Mouse (Mus musculus) adrenal gland, postnatal 14 days (tissue): ENCODE measurements around the gene Rprd1b. TPM values are rescaled to one million over a fixed set of nuclear protein-coding genes. Genes with fewer than 3 reads are reported as not detected.

Experiments used
- DNase-seq: peaks from one replicate; pipeline ENCODE4 v3.0.0; 2021; ENCODE audit warnings: mixed read lengths
- total RNA-seq: library from RNA; stranded (reverse); gene quantifications from 2 replicates; pipeline ENCODE4 v1.2.3, GENCODE M21; 2021

Gene Rprd1b
- total RNA-seq, 1 experiment from 2014 or later = 31.5 TPM

DNA sequence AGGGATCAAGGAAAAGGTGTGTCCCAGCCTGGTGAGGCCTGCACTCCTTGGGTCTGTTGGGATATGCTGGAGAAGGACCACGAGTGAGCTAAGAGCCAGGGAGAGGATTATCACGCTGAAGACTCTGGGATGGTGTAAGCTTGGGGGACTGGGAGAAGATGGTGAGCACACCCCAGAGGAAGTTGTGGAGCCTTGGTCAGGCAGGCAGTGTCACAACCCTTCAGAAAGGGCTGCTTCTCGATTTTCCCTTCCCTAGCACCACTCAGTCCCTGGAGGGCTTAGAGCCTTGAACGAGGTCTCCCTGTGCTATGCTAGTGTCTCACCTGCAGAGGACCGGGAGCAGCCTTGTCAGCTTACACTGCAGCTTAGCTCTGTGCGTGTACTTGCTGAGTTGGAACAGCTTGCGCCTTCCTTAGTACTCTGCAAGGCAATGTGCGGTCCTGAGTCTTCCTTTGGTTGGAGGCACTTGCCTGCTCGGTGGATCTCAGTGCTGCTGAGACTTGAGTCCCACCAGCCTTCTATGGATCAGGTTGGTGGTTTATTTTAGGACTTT, 51.6 kb downstream of the Rprd1b start:
- no peak for DNase-seq

GRCm38 (mm10) chr2:158080622-158081241, 52.4 kb downstream of the Rprd1b start:
- no peak for DNase-seq

GRCm38 (mm10) chr2:158084486-158084885, 56.2 kb downstream of the Rprd1b start:
- DNase-seq = no peak

DNA sequence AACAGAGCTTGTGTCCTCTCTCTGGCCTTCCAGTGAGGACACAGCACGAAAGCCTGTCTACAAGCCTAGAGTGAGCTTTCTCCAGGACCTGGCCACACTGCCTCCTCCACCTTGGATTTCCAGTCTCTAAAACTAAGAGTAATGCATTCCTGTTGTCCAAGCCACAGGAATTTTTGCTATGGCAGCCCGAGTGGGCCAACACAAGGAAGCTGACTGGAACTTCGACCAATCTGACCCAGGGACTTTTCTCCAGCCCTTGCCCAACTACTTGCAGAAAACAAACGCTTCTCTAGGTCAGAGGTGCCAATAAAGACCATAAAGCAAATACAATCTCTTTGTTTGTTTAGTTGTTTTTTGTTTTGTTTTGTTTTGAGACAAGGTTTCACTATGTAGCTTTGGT, 61.8 kb downstream of the Rprd1b start:
- no peak for DNase-seq

GRCm38 (mm10) chr2:158093345-158093744, 65.0 kb downstream of the Rprd1b start:
- DNase-seq = peak; percentile 66

GRCm38 (mm10) chr2:158094300-158094699, 66.0 kb downstream of the Rprd1b start:
- no peak for DNase-seq

GRCm38 (mm10) chr2:158094846-158095245, 66.5 kb downstream of the Rprd1b start:
- DNase-seq = no peak

DNA sequence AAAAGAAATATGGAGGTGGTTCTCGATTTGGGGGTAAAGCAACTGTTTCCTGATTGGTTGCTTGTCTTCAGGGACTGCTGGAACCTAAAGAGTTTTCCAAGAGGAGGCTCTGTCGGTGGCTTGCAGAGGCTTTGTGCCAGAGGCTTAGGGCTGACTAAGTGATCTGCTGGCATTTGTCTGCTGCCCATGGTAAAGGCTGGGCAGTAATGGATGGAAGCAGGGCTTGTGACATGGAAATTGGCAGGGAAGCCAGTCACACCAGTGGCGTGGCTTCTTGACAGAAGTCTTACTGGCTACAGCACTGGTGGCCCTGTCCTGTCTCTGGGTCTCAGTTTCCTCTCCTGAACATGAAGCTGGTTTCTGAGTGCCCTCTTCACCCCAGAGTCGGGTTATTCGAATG, 68.8 kb downstream of the Rprd1b start:
- DNase-seq = no peak

GRCm38 (mm10) chr2:158098730-158099129, 70.4 kb downstream of the Rprd1b start:
- no peak for DNase-seq

DNA sequence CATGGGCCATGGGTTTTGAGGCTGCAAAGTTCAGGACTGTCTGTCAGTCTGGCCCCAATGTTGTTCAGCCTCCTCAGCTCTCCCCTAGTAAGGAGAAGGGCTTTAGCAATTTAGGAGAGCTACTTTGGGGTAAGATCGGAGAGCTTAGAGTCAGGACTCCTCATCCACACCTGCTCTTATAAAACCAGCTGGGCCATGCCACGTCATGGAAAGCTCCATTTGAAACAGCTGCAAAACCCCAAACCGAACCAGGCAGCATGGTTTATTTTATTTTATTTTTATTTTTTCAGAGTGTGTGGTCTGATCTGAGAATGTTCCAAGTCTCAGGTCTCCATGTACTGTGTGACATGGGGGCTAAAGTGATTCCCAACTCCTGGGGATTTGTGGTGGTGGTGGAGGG, 71.2 kb downstream of the Rprd1b start:
- no peak for DNase-seq

DNA sequence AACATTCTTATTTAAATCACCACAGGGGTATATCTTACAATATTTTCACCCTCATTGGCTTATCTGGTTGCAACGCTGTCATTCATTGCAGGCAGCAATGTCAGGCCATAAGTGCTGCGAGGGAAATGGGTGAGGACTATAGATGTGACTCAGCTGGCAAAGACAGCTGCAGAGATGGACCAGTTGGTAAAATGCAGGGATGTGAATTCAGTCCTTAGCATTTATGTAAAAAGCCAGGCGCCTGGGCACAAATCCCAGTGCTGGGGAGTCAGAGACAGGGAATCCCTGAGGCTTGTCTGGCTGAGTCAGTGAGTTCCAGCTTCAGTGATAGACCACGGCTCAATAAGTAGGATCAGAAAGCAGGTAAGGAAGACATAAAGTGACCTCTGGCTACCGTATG, 73.5 kb downstream of the Rprd1b start:
- no peak for DNase-seq

DNA sequence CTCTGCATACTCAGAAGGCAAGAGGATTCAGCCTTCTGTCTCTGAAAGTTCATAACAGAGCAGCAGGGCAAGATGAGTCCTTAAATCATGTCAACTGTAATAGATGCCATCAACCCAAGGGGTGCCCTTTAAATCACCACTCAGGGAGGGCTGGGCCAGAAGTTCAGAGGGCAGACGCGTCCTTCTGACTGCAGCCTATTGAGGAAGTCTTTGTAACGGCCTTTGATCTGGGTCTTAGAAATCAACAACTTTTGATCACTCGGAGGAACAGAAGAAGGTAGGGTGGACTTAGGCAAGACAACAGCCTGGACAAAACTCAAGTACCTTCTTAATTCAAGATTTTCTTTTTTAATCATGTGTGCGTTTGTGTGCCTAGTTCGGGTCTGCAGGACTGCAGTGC, 76.7 kb downstream of the Rprd1b start:
- DNase-seq = no peak

DNA sequence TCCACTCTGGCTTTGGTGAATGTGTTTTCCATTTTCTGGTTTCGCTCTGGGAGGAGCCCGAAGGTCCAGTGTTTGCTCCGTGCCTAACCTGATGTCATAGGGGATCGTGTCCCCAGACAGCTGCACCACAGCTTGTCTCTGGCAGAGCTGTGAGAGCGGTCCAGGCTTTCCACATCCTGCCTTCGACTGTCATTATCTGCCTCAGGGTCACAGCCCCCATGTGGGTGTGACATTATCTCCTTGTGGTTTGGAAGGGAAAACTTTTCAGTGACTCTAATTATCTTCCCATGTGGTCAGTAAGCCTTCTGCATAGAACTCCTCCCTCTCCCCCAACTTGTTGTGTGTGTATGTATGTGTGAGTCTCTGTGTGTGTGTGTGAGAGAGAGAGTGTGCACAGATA, 77.3 kb downstream of the Rprd1b start:
- DNase-seq = no peak

- DNase-seq = peak; percentile 73
These were observed 78.8 kb downstream of the Rprd1b start for GRCm38 (mm10) chr2:158106947-158107587.

DNA sequence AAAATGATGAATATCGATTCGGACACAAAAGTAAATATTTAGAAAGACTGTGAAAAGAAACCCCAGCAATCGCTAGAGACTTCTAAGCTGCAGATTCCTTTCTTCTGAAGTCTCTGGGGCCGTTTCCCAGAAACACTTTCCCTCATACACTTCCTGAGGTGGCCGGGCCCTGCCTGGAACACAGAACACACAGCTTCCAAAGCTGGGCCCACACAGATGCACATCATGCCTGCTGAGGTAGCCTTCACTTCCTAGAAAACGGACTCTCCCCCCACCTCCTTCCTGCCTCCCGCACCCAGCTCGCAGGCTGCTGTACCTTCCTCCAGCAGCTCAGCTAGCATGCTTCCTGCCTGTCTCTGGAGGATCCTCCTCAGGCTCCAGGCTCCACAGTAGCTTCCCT, 81.2 kb downstream of the Rprd1b start:
- DNase-seq = no peak

DNA sequence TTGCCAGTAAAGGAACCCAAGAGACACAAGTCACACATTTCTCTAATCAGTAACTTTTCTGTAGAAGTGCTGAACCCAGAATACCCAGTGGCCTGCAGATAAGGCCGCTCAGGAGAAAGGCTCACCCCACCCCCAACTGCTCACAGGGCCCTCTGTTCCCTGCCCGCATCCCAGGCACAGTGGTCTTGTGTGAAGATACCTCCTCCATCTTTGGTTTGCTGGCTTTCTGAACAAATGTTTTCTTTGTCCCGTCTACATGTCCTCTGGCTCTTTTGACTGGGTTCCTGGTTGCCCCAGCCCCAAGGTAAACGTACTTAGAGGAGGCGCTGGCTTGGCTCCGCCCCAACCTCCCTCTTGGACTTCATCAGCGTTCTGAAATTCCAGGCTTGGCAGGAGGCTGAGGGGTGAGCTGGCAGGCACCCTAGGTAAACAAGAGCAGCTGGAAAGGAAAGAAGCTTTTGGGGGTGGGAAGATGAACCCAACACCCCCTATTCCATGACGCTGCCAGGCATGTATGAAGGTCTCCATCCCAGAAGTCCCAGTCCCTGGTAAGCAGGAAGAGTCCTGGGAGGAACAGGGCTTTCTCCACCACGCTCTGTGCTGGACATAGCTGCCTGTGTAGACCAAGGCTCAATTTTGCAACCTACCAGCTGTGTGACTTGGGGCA, 85.4 kb downstream of the Rprd1b start:
- DNase-seq = peak; percentile 81

DNA sequence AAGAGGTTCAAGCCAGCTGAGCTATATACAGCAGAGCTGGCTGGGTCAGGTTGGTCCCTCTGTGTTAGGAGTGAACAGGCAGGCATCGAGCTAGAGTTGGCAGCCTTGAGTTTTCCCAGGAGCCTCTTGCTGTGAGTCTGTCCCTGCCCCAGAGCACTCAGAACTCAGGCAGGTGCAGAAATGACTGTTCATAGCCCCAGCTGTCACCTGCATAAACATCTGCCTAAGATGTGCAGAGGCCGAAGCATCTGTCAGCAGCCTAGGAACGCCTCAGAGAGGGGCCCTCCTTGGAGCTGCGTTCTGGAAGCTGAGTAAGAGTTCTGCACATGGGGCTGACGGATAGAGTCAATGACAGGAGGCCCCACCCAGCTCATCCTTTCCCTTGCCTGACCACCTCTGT, 86.6 kb downstream of the Rprd1b start:
- DNase-seq = no peak

DNA sequence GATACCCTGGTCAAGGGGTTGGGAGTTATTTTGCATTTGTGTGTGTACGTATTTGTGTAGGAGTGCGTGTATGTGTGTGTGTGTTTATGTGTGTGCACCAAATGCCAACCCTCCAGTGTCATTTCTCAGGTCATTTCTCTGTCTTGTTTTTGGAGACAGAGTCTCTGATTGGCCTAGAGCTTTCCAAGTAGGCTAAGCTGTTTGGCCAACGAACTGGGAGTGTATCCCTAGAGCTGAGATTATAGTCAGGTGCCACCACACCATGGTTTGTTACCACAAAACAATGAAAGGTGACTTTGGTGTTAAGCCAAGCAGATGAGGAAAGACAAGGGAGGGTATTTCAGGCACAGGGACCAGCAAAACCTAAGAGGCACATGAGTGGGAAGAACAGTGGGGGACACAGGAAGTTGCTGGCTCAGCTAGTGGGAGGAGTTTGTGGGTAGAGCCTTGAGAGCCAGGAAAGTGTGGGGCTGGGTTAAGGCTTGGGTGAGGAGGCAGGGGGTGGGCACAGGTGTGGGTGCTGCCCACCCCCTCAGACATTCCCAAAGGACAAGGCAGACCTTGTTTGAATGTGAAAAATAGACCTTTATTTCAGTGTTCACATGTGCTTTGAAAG, 87.6 kb downstream of the Rprd1b start:
- DNase-seq = no peak

GRCm38 (mm10) chr2:158116653-158117052, 88.4 kb downstream of the Rprd1b start:
- DNase-seq = no peak

DNA sequence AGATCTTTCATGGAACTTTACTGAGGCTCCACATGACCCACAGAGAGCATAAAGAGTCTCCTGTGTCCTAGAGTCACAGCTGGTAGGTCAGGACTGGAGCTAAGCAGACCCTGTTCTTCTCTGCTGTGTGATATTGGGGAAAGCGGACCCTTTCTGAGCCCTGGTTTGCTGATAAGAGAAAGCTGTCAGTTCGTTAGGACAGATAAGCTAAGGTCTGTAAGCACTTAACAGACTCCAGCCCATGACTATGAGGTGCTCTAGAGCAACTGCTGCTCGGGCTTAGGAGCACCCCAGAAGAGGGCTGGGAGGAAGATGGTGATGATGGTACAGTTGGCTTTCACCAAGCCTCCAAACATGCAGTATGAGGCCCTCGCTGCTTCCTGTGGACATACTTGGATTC, 90.8 kb downstream of the Rprd1b start:
- no peak for DNase-seq

- DNase-seq = no peak
These were observed 91.9 kb downstream of the Rprd1b start for GRCm38 (mm10) chr2:158120211-158120610.

DNA sequence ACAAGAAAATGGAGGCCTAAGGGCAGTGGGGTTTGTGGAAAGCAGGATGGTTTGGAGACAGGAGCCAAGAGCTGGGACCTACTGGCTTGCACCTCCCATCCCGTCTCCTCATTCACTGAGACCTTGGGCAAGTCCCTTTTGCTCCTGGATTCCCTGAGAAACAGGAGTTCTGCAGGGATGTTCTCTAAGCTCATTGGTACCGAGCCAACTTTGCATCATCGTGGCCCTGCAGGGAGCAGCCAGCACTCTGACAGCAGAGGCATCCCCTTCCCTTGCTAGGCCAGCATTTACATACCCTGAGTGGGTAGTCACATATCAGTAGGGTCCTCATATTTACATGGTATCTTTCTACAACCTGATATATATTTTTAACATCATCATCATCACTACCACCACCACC, 92.6 kb downstream of the Rprd1b start:
- no peak for DNase-seq
